Mouse (Mus musculus) spleen, adult 2 months (tissue): ENCODE data around the gene Sohlh1.
"Not testable (repeated sequence)": the region's sequence is repeated elsewhere in the genome, so short reads cannot be mapped to it uniquely, and the experiment has no call there.

Source experiments
- CTCF ChIP-seq: fragments of 200-500 bp; IDR thresholded peaks from 2 replicates; pipeline ENCODE4 v1.5.1; 2011; ENCODE audit warnings: mild to moderate bottlenecking, inconsistent platforms; ENCODE audit not compliant: insufficient read depth, insufficient read length, insufficient replicate concordance; ENCODE audit errors: extremely low read depth
- POLR2A ChIP-seq: fragments of 200-500 bp; IDR thresholded peaks from 2 replicates; pipeline ENCODE4 v1.6.1; 2011; ENCODE audit warnings: low read depth, low read length, inconsistent platforms

DNA sequence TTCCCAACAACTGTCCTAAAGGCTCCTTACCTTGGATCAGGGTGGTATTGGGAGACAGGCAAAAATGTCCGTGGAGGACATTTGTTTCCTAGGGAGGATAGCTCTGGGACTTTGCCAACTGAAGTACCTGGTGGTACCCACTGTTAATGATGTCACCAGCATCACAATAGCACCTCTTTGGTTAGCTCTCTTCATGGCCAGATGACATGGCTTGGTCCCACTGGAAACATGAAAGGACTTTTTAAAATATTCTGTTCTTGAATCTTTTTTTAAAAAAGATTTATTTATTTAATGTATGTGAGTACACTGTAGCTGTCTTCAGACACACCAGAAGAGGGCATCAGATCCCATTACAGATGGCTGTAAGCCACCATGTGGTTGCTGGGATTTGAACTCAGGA lies 31.3 kb downstream of the Sohlh1 start, which contains the start of gene Glt6d1:
- not testable (repeated sequence) for TF ChIP-seq CTCF, POLR2A
